Mouse (Mus musculus) heart, adult 2 months (tissue): ENCODE measurements at regions not wholly inside any gene's neighbourhood (a gene's known extent, or its start where the extent isn't known, plus 50 kb on each side); places are given as distances from the start of the nearest gene placed in this dataset.
"Not testable (repeated sequence)": the region's sequence is repeated elsewhere in the genome, so short reads cannot be mapped to it uniquely, and the experiment has no call there.

Experiments used
- DNase-seq, 2 experiments: peaks; one replicate each; pipeline ENCODE4 v3.0.0; 2021
- H3K27ac ChIP-seq: fragments of 200-600 bp; 2 replicates; pipeline ENCODE4 v1.8.1; 2022
- H3K27me3 ChIP-seq: fragments of 200-500 bp; 2 replicates; pipeline ENCODE4 v1.6.1; 2012; ENCODE audit warnings: mild to moderate bottlenecking, low read length, inconsistent platforms, mixed read lengths; ENCODE audit not compliant: control insufficient read depth, insufficient read depth
- H3K36me3 ChIP-seq: fragments of 200-500 bp; 2 replicates; pipeline ENCODE4 v1.6.1; 2012; ENCODE audit warnings: low read length, inconsistent platforms; ENCODE audit not compliant: control insufficient read depth, insufficient read depth
- H3K4me1 ChIP-seq: fragments of 200-500 bp; 2 replicates; pipeline ENCODE4 v1.6.1; 2011; ENCODE audit warnings: low read length; ENCODE audit not compliant: control insufficient read depth, insufficient read depth
- H3K4me3 ChIP-seq: fragments of 200-600 bp; 2 replicates; pipeline ENCODE4 v1.8.1; 2022
- H3K79me2 ChIP-seq: fragments of 200-500 bp; replicated peaks from 2 replicates; pipeline ENCODE4 v1.6.1; 2012; ENCODE audit warnings: mild to moderate bottlenecking, inconsistent platforms, low read length, moderate library complexity, mixed read lengths; ENCODE audit not compliant: control insufficient read depth, insufficient read depth
- H3K9ac ChIP-seq: fragments of 200-500 bp; 2 replicates; pipeline ENCODE4 v1.6.1; 2012; ENCODE audit warnings: low read depth, mild to moderate bottlenecking, control low read depth, inconsistent platforms, low read length, mixed read lengths
- CTCF ChIP-seq: fragments of 200-600 bp; IDR thresholded peaks from 2 replicates; pipeline ENCODE4 v1.8.1; 2022; ENCODE audit warnings: antibody characterized with exemption, mild to moderate bottlenecking, moderate library complexity
- EP300 ChIP-seq: fragments of 200-500 bp; IDR thresholded peaks from 2 replicates; pipeline ENCODE4 v1.6.1; 2011; ENCODE audit warnings: low read depth, low read length, control low read depth; ENCODE audit not compliant: insufficient read depth
- POLR2A ChIP-seq: fragments of 200-500 bp; IDR thresholded peaks from 2 replicates; pipeline ENCODE4 v1.6.1; 2011; ENCODE audit warnings: mild to moderate bottlenecking, low read depth, low read length, control low read depth; ENCODE audit not compliant: insufficient read depth
- WGBS: fragments of 180-500 bp; shearing (Covaris S2); methylation state at CpG from one replicate; pipeline ENCODE4 v1.1.7; 2018; 5-methylcytosine and 5-hydroxymethylcytosine counted together
- intact Hi-C: fragments of 180-260 bp; cut with DNase I; formaldehyde crosslinking; loops from one replicate; pipeline ENCODE4 v1.15.1; 2025

- intact Hi-C loops = no loop called here
- 46% methylated on average over 2 of the region's 2 CpGs for WGBS
- H3K79me2 ChIP-seq = no peaks in the 10 kb centered on the region
Observed at GRCm38 (mm10) chr6:70356303-70356702, 435.7 kb downstream of the Rpia start.

GRCm38 (mm10) chr6:70342147-70342546, 449.9 kb downstream of the Rpia start:
- no peak overlapping the region for H3K27ac ChIP-seq
- intact Hi-C loops = no loop called here
- no peaks in the 10 kb centered on the region for H3K79me2 ChIP-seq
- no peak overlapping the region for H3K9ac ChIP-seq
- no peaks in the 10 kb centered on the region for H3K4me1 ChIP-seq
- no peaks in the 10 kb centered on the region for H3K27me3 ChIP-seq
- 62% methylated on average over 5 of the region's 5 CpGs for WGBS
- no peak overlapping the region for H3K4me3 ChIP-seq
- no peak for TF ChIP-seq EP300
- DNase-seq = no peak
- no peaks in the 10 kb centered on the region for H3K36me3 ChIP-seq

More at GRCm38 (mm10) chr6:70356303-70356702, 435.7 kb downstream of the Rpia start:
- no peak for DNase-seq
- no peaks in the 10 kb centered on the region for H3K36me3 ChIP-seq
- H3K4me3 ChIP-seq = no peak overlapping the region
- H3K27me3 ChIP-seq = no peaks in the 10 kb centered on the region
- TF ChIP-seq POLR2A = no peak
- no peak for TF ChIP-seq EP300
- TF ChIP-seq CTCF = no peak
- no peak overlapping the region for H3K9ac ChIP-seq
- H3K4me1 ChIP-seq = no peaks in the 10 kb centered on the region
- H3K27ac ChIP-seq = no peak overlapping the region

DNA sequence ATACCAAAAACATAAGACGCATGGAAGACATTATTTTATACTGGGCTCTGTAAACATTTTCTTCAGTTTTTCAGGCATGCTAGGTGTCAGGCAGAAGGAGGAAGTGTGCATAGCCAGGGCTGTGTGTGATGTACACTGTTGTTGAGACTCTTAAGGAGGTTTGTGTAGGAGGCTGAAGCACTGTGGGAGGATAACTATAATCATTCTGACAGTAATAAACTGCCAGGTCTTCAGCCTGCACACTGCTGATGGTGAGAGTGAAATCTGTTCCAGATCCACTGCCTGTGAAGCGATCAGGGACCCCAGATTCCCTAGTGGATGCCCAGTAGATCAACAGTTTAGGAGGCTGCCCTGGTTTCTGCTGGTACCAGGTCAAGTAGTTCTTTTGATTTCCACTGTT, 451.3 kb downstream of the Rpia start:
- intact Hi-C loops, H3K79me2 ChIP-seq, H3K4me3 ChIP-seq, H3K36me3 ChIP-seq, H3K27me3 ChIP-seq, H3K9ac ChIP-seq, H3K4me1 ChIP-seq, H3K27ac ChIP-seq, DNase-seq: not testable (repeated sequence)
- 64% methylated on average over 2 of the region's 2 CpGs for WGBS

DNA sequence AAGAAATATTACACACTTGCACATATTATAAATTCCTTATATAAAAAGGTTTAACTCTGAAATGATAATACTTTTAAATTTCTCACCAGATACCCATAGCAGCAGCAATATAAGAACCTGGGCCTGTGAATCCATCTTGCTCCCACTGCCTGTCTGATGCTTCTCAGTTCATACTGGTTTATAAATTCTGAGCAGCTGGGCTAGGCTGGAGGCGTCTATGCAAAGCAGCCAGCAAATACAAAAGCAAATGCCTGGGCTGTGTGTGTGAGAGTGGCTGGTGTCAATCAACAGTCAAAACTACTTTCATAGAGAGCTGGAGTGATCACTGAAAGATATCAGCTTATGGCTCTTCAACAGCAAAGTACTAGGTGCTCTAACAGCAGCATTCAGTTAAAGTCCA, 476.7 kb downstream of the Rpia start:
- no peaks in the 10 kb centered on the region for H3K27me3 ChIP-seq
- H3K79me2 ChIP-seq = no peaks in the 10 kb centered on the region
- intact Hi-C loops = loop anchor here (5.0 kb wide), 1 partner anchor 193 kb away; no protein-coding TSS in a partner anchor
- no peak overlapping the region for H3K9ac ChIP-seq
- no peak for TF ChIP-seq CTCF
- TF ChIP-seq POLR2A = no peak
- no peak for TF ChIP-seq EP300
- H3K4me3 ChIP-seq = no peak overlapping the region
- no peak overlapping the region for H3K27ac ChIP-seq
- no peaks in the 10 kb centered on the region for H3K36me3 ChIP-seq
- DNase-seq = no peak
- WGBS = 64% methylated on average over 1 of the region's 1 CpGs
- H3K4me1 ChIP-seq = no peaks in the 10 kb centered on the region

DNA sequence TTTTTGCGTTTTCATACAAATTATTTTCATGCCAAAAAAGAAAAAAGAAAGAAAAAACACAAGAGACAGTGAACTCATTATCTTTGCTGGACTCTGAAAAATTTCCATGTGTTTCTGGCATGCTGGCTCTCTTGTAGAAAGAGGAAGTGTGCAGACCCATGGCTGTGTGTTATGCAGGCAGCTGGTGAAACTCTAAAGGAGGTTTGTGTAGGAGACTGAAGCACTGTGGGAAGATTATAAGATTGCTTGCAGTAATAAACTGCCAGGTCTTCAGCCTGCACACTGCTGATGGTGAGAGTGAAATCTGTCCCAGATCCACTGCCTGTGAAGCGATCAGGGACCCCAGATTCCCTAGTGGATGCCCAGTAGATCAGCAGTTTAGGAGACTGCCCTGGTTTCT, 477.4 kb downstream of the Rpia start:
- not testable (repeated sequence) for H3K27me3 ChIP-seq, DNase-seq, H3K4me3 ChIP-seq, H3K9ac ChIP-seq, H3K27ac ChIP-seq, H3K36me3 ChIP-seq, H3K4me1 ChIP-seq, H3K79me2 ChIP-seq
- intact Hi-C loops = loop anchor here (5.0 kb wide), 1 partner anchor 192 kb away; no protein-coding TSS in a partner anchor
- WGBS = 46% methylated on average over 2 of the region's 2 CpGs

DNA sequence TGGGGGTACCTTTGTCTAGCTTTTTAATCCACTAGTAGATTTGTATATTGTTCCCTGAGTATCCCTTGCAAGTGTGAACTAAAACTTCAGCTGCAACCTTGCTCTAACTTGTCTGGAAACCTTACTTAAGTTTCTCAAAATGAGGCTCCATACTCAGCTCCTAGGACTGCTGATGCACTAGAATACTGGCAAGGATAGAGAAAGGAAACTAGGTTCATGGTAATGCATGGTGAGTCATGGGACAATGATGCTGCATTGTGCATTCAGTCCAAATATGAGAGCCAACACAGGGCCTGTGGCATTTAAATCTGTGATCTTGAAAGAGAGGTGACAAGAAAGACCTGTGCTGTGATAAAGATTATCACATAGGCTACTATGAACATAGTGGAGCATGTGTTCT, 490.9 kb downstream of the Rpia start:
- intact Hi-C loops = loop anchor here (5.0 kb wide), 2 partner anchors 184 to 224 kb away; no protein-coding TSS in a partner anchor
- not testable (repeated sequence) for H3K27me3 ChIP-seq, DNase-seq, H3K27ac ChIP-seq, H3K4me1 ChIP-seq, H3K36me3 ChIP-seq, H3K9ac ChIP-seq, H3K79me2 ChIP-seq, H3K4me3 ChIP-seq

DNA sequence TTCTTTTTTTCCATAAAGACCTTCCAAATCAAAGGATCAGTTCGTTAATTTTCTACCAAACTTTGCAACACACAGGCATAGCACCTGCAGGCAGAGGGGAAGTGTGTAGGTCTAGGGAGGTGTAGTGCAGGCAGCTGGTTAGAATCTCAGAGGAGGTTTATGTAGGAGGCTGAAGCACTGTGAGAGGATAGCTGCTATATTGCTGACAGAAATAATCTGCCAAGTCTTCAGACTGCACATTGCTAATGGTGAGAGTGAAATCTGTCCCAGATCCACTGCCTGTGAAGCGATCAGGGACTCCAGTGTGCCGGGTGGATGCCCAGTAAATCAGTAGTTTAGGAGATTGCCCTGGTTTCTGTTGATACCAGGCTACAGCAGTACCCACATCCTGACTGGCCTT, 531.8 kb downstream of the Rpia start:
- DNase-seq, H3K36me3 ChIP-seq, H3K27me3 ChIP-seq, H3K9ac ChIP-seq, H3K4me3 ChIP-seq, H3K79me2 ChIP-seq, H3K4me1 ChIP-seq, H3K27ac ChIP-seq: not testable (repeated sequence)
- WGBS = 61% methylated on average over 3 of the region's 3 CpGs
- intact Hi-C loops = loop anchor here (10.0 kb wide), 1 partner anchor 155 kb away; no protein-coding TSS in a partner anchor

GRCm38 (mm10) chr6:70240167-70240566, 551.9 kb downstream of the Rpia start:
- H3K9ac ChIP-seq, H3K27me3 ChIP-seq, H3K36me3 ChIP-seq, H3K4me1 ChIP-seq, DNase-seq, H3K27ac ChIP-seq, H3K4me3 ChIP-seq, intact Hi-C loops, H3K79me2 ChIP-seq: not testable (repeated sequence)
- no CpG with 5 or more reads among the region's 1 CpGs for WGBS
